Mouse (Mus musculus) liver, embryonic 15.5 days (tissue): ENCODE measurements around the gene B3gat1. TPM values are rescaled to one million over a fixed set of nuclear protein-coding genes. Genes with fewer than 3 reads are reported as not detected.

ENCODE experiments used
- ATAC-seq: fragments of 200-750 bp; cut with Nextera tagmentation; 2 replicates; pipeline ENCODE4 v1.8.0; 2017; ENCODE audit warnings: moderate number of reproducible peaks, mild to moderate bottlenecking, moderate library complexity; ENCODE audit not compliant: insufficient read depth
- H3K27ac ChIP-seq: fragments of 300-500 bp; sonication (generic); replicated peaks from 2 replicates; pipeline ENCODE4 v1.5.1; 2015; ENCODE audit warnings: mild to moderate bottlenecking, inconsistent platforms
- H3K27me3 ChIP-seq: fragments of 300-500 bp; sonication (generic); 2 replicates; pipeline ENCODE4 v1.6.1; 2015; ENCODE audit warnings: mild to moderate bottlenecking, inconsistent platforms
- H3K36me3 ChIP-seq: fragments of 300-500 bp; sonication (generic); replicated peaks from 2 replicates; pipeline ENCODE4 v1.6.1; 2015; ENCODE audit warnings: moderate library complexity, mild to moderate bottlenecking, inconsistent platforms
- H3K4me1 ChIP-seq: fragments of 300-500 bp; sonication (generic); replicated peaks from 2 replicates; pipeline ENCODE4 v1.6.1; 2015; ENCODE audit warnings: inconsistent platforms
- H3K4me2 ChIP-seq: fragments of 300-500 bp; sonication (generic); 2 replicates; pipeline ENCODE4 v1.6.1; 2015; ENCODE audit warnings: moderate library complexity, mild to moderate bottlenecking, inconsistent platforms
- H3K4me3 ChIP-seq: fragments of 300-500 bp; sonication (generic); replicated peaks from 2 replicates; pipeline ENCODE4 v1.5.1; 2015; ENCODE audit warnings: mild to moderate bottlenecking, inconsistent platforms
- H3K9ac ChIP-seq: fragments of 300-500 bp; sonication (generic); 2 replicates; pipeline ENCODE4 v1.6.1; 2015; ENCODE audit warnings: moderate library complexity, mild to moderate bottlenecking, inconsistent platforms
- H3K9me3 ChIP-seq: fragments of 300-500 bp; sonication (generic); replicated peaks from 2 replicates; pipeline ENCODE4 v1.6.1; 2016; ENCODE audit warnings: inconsistent platforms
- WGBS: fragments of 180-500 bp; shearing (Covaris S2); methylation state at CpG from one replicate; pipeline ENCODE4 v1.1.7; 2015; ENCODE audit warnings: mixed read lengths; ENCODE audit not compliant: insufficient replicate concordance; 5-methylcytosine and 5-hydroxymethylcytosine counted together
- polyA plus RNA-seq: library from polyadenylated mRNA; unstranded; fragments of >200 nt; fragmentation: Nextera tagmentation; extraction: Ambion mirVana; gene quantifications from 2 replicates; pipeline ENCODE4 v1.2.1, GENCODE M21; 2015

The B3gat1 gene
- polyA plus RNA-seq, 1 experiment from 2014 or later, result not detected

DNA sequence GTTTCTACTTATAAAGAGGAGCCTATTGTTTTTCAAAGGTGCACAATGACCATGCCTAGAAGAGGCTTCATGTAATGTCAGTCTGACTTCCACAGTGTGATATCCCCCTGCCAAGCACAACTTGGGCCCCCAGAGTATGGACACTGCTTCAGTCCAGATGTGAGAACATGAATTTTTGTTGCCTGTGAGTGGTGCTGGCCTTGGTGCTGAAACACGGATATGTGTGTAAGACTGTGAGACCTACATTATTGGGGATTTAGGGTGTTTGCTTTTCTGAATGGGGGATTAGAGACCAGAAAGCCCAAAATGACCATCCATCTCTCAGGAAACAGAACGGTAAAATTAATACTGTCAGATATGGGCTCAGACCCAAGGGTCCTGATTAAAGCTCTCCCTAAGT lies 6.1 kb upstream of the B3gat1 start:
- no peak for ATAC-seq
- Histone ChIP-seq H3K27ac (no peak overlapping the region), H3K9me3 (no peaks in the 10 kb centered on the region), H3K4me1 (no peaks in the 10 kb centered on the region), H3K4me3 (no peak overlapping the region), H3K4me2 (no peak overlapping the region), H3K27me3 (peaks cover 8% of the 10 kb centered on the region; the same call in 1 of the 2 replicates), H3K9ac (no peak overlapping the region), H3K36me3 (no peaks in the 10 kb centered on the region)
- WGBS, result 55% methylated on average over 2 of the region's 2 CpGs

DNA sequence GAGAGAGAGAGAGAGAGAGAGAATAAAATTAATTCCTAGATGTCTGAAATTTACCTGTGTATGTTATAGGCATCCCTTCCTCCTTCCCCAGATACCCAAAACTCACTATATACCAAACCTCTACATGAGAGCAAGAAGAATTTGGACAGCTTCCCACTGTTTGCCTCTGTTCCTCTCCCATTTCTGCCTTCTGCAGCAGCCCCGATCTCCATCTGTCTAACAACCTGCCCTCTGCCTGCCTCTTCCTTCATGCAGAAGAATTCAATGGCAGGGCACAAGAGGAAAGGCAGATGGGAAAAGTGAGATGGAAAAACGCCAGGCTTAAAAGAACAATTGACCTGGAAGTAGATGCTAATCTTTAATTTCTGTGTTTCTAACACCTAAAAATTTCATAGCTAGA lies 5.0 kb upstream of the B3gat1 start:
- peaks cover 17% of the 10 kb centered on the region for H3K27me3 ChIP-seq
- no peak overlapping the region for H3K4me2 ChIP-seq
- H3K27ac ChIP-seq, result no peak overlapping the region
- ATAC-seq, result no peak
- no peaks in the 10 kb centered on the region for H3K9me3 ChIP-seq
- WGBS, result 48% methylated on average over 2 of the region's 2 CpGs
- no peaks in the 10 kb centered on the region for H3K4me1 ChIP-seq
- no peak overlapping the region for H3K9ac ChIP-seq
- no peaks in the 10 kb centered on the region for H3K36me3 ChIP-seq
- H3K4me3 ChIP-seq, result no peak overlapping the region

DNA sequence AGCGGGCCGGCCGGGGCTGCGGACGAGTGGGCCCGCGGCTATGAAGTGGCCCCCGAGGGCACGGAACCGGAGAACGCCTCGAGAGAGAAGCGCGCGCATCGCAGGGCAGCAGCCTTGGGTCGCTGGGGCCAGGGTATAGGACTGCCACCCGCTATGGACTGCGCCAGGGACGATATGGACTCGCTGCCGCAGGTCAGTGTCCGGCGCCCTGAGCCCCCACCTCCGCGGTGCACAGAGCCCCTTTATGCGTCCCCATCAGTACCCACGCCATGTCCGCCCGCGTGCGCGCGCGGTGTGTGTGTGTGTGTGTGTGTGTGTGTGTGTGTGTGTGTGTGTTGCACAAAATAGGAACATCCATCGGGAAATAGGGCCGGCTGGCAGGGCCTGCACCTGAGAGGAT lies 458 bp downstream of the B3gat1 start:
- no peak for ATAC-seq
- H3K4me3 ChIP-seq, result no peak overlapping the region
- H3K9me3 ChIP-seq, result no peaks in the 10 kb centered on the region
- no peak overlapping the region for H3K27ac ChIP-seq
- H3K4me2 ChIP-seq, result peak overlapping the region; percentile 30
- peaks cover 43% of the 10 kb centered on the region for H3K27me3 ChIP-seq
- H3K9ac ChIP-seq, result no peak overlapping the region
- no peaks in the 10 kb centered on the region for H3K36me3 ChIP-seq
- no peaks in the 10 kb centered on the region for H3K4me1 ChIP-seq
- 2% methylated on average over 37 of the region's 37 CpGs for WGBS

DNA sequence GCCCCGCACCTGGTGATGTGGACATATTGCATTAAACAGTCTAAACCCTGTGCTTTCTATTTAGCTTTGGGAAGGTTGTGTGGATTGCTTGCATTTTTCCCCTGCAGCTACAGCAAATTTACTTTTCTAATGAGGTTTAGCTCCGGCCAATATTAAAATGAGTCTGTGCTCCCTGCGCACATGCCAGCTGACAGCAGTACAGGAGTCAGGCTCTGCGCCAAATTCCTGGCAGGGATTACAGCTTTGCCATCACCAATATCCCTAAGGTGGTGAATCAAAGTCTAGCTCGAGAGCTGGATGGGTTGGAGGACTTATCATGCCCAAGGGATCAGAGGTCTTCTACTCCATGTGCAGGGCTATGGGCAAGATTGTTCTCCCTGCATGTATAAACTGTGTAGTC lies 3.6 kb downstream of the B3gat1 start:
- Histone ChIP-seq H3K9me3 (no peaks in the 10 kb centered on the region), H3K27me3 (peaks cover 39% of the 10 kb centered on the region), H3K4me3 (no peak overlapping the region), H3K36me3 (no peaks in the 10 kb centered on the region), H3K4me2 (no peak overlapping the region), H3K27ac (no peak overlapping the region), H3K4me1 (no peaks in the 10 kb centered on the region), H3K9ac (no peak overlapping the region)
- WGBS, result 54% methylated on average over 5 of the region's 5 CpGs
- no peak for ATAC-seq

DNA sequence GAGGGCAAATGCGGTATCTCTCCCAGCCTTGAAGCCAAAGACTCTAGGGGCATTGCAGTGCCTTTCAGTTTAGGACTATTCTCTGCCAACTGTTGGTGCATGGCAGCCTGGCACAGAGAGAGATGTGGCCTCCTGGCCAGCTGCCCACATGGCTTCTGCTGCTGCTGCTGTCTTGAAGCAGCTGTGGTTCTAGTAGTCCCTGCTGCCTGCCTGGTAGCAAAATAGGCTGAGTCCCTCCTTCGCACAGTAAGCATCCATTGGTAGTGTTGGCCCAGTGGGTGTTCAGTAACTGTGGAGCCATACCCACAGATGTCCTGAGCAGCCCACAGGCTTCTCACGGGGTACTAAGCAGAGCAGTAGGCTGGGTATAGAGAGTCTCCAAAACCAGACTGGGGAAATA lies 9.3 kb downstream of the B3gat1 start:
- no peak for ATAC-seq
- Histone ChIP-seq H3K9me3 (no peaks in the 10 kb centered on the region), H3K27me3 (no peaks in the 10 kb centered on the region), H3K4me3 (no peak overlapping the region), H3K4me1 (no peaks in the 10 kb centered on the region), H3K9ac (no peak overlapping the region), H3K4me2 (no peak overlapping the region), H3K27ac (no peak overlapping the region), H3K36me3 (no peaks in the 10 kb centered on the region)
- 57% methylated on average over 3 of the region's 3 CpGs for WGBS

DNA sequence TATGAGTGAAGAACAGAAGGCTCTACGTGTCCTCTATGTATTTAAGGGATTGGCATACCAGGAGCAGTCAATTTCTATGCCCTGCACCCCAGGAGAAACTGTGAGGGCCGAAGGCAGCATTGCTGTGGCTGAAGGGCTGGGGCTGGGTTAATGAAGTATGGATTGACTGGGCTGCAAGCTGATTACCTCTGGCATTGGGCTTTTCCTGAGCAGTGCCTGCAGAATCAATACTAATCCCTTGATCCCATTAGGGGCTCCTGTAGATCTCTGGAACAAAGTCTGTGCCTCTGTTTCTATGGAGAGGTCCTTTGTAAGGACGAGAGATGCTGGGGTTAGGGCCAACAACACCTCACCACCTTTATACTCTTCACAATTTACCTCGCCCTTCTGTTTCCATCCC lies 13.6 kb downstream of the B3gat1 start:
- no peak for ATAC-seq
- Histone ChIP-seq H3K36me3 (no peaks in the 10 kb centered on the region), H3K4me1 (no peaks in the 10 kb centered on the region), H3K27ac (no peak overlapping the region), H3K9ac (no peak overlapping the region), H3K4me3 (no peak overlapping the region), H3K27me3 (no peaks in the 10 kb centered on the region), H3K4me2 (no peak overlapping the region), H3K9me3 (no peaks in the 10 kb centered on the region)
- WGBS, result 41% methylated on average over 4 of the region's 4 CpGs

DNA sequence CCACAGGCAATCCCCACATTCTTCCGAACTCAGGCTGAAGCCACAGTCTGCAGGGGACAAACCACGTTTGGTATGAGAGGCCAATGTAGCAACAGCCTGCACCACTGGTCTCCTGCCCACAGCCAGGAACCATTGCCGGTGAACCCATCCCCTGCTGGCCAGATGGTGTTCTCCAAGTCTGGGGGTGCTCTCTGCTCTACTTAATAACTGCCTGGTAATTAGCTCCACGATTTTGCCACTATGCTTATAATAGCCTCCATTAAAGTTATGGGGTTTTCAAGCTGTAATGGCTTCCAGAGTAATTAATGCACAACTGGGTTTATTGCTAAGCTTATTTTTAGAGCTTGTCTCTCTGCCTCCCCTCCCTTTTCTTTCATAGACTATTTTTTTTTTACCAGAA lies 15.4 kb downstream of the B3gat1 start:
- WGBS, result 44% methylated on average over 4 of the region's 4 CpGs
- Histone ChIP-seq H3K4me3 (no peak overlapping the region), H3K9ac (no peak overlapping the region), H3K9me3 (no peaks in the 10 kb centered on the region), H3K27me3 (no peaks in the 10 kb centered on the region), H3K4me1 (no peaks in the 10 kb centered on the region), H3K4me2 (no peak overlapping the region), H3K36me3 (no peaks in the 10 kb centered on the region), H3K27ac (no peak overlapping the region)
- ATAC-seq, result no peak

DNA sequence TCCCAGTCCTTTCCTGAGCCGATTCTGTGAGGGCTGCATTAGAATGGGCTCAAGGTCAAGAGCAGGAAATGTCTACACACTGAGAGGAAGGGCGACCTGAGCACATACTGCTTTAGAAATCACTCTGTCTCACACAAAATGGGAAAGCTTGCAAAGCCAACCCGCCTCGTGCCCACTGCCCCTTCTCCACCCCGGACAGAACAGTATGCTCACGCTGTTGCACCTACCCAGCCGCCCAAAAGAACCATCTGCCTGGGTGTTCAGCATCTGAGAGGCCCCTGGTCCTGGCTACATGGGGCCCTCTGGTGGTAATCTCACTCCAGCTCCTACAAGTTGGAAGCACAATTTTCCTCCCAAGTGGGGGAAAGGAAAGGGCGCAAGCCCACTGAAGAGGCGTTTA lies 26.6 kb downstream of the B3gat1 start:
- H3K27me3 ChIP-seq, result no peaks in the 10 kb centered on the region
- H3K4me1 ChIP-seq, result no peaks in the 10 kb centered on the region
- no peak for ATAC-seq
- no peak overlapping the region for H3K4me3 ChIP-seq
- no peaks in the 10 kb centered on the region for H3K9me3 ChIP-seq
- 26% methylated on average over 9 of the region's 9 CpGs for WGBS
- H3K27ac ChIP-seq, result no peak overlapping the region
- no peaks in the 10 kb centered on the region for H3K36me3 ChIP-seq
- H3K9ac ChIP-seq, result no peak overlapping the region
- no peak overlapping the region for H3K4me2 ChIP-seq

DNA sequence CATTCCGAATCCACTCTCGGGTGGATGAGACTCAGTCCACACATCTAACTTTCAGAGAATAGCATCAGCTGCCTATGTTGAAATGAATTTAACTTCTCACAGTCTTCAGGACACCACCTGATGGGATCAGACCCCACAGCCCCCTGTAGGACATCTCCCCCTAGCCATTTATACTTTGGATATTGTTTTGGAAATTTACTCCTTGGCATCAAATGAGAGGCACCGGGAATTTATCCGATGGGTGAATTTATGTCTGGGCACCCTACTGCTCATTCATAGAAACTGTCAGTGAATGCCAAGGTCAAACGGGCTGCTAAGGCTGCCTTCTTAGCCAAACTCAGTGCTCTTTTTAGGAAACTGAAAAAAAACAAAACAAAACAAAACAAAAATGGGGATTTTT lies 27.0 kb downstream of the B3gat1 start:
- Histone ChIP-seq H3K27ac (no peak overlapping the region), H3K36me3 (no peaks in the 10 kb centered on the region), H3K4me2 (no peak overlapping the region), H3K27me3 (no peaks in the 10 kb centered on the region), H3K9me3 (no peaks in the 10 kb centered on the region), H3K9ac (no peak overlapping the region), H3K4me1 (no peaks in the 10 kb centered on the region), H3K4me3 (no peak overlapping the region)
- no peak for ATAC-seq
- 58% methylated on average over 5 of the region's 5 CpGs for WGBS

DNA sequence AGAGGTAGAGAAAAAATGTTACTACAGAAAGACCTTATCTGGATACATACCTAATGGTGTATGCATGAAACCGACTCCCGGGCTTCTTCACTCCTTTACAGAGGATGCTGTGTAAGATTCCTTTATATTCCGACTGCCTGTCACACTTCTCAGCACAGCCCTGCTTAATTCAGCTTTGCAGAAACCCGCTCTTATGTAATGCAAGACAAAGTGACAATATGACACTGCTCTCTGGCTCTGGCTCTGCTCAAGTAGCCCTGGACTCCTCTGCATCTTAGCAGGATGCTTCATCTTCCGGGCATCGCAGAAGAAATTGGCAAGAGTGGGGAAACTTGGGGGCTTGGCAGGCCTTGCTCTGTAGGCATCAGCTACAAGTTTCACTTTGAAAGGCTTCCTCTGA lies 28.9 kb downstream of the B3gat1 start:
- Histone ChIP-seq H3K27me3 (no peaks in the 10 kb centered on the region), H3K27ac (no peak overlapping the region), H3K36me3 (no peaks in the 10 kb centered on the region), H3K4me3 (no peak overlapping the region), H3K9ac (no peak overlapping the region), H3K9me3 (no peaks in the 10 kb centered on the region), H3K4me1 (no peaks in the 10 kb centered on the region), H3K4me2 (no peak overlapping the region)
- 66% methylated on average over 6 of the region's 6 CpGs for WGBS
- no peak for ATAC-seq

DNA sequence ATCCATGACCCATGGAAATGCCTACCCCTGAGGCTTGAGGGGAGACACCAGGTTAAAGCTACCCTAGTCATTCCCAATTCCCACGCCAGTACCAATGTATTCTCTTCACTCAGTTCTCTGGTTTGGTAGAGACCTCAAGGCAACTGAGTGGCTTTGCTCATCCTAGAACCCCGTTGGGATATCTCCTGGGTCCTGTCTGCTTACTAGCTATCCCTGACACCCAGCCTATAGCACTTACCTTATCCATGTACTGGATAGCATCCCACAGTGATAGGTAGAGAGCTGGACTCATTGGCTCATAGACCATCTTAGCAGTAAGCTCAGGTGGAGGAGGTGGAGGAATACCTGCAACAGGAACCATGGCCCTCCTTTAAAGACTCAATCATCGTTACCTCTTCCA lies 34.7 kb downstream of the B3gat1 start:
- Histone ChIP-seq H3K4me1 (no peaks in the 10 kb centered on the region), H3K4me3 (no peak overlapping the region), H3K36me3 (no peaks in the 10 kb centered on the region), H3K27ac (no peak overlapping the region), H3K4me2 (no peak overlapping the region), H3K27me3 (no peaks in the 10 kb centered on the region), H3K9me3 (no peaks in the 10 kb centered on the region), H3K9ac (no peak overlapping the region)
- WGBS, result 53% methylated on average over 3 of the region's 3 CpGs
- ATAC-seq, result no peak

DNA sequence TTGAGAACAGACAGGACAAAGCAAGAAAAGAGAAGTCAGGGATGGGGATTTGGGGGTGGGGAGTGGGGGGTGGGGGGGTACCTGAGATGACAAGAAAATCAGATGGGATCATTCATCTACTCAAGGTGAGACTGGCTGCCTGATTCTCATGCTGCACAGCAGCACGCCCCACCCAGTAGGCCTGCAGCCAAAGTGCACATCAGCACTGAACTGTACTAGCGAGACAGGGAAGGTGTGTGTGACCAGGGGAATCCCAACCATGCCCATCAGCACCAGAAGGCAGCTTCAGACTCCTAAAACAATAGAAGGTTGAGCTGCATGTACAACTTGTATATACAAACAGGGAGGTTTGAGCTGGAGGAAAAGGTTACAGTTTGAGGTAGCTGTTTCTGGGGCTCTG lies 42.2 kb downstream of the B3gat1 start:
- Histone ChIP-seq H3K4me2 (no peak overlapping the region), H3K9me3 (no peaks in the 10 kb centered on the region), H3K4me1 (no peaks in the 10 kb centered on the region), H3K36me3 (no peaks in the 10 kb centered on the region), H3K9ac (no peak overlapping the region), H3K4me3 (no peak overlapping the region), H3K27ac (no peak overlapping the region), H3K27me3 (no peaks in the 10 kb centered on the region)
- WGBS, result 44% methylated on average over 2 of the region's 2 CpGs
- ATAC-seq, result no peak
